Mouse (Mus musculus) MEL (cell line): ENCODE results near the gene Nr2f1. TPM values are rescaled to one million over a fixed set of nuclear protein-coding genes. Genes with fewer than 3 reads are reported as not detected.

ENCODE experiments used
- DNase-seq: peaks from one replicate; pipeline ENCODE4 v3.0.0; 2011; ENCODE audit warnings: low read depth, low spot score
- H3K27ac ChIP-seq: 2 replicates; pipeline ENCODE4 v1.5.1; 2012; ENCODE audit warnings: low read depth, mild to moderate bottlenecking, control low read depth, low read length, moderate library complexity; ENCODE audit not compliant: control insufficient read depth
- H3K27me3 ChIP-seq, 2 experiments: fragments of 150-350 bp in 1 of 2; sonication (generic) in 1 of 2; 2 replicates each; pipeline ENCODE4 v1.6.1; 2012; ENCODE audit warnings: low read length in 2 of 2, mild to moderate bottlenecking in 2 of 2, improper control_type of control experiment in 1 of 2, moderate library complexity in 1 of 2; ENCODE audit not compliant: insufficient read depth in 2 of 2, control insufficient read depth in 1 of 2
- H3K36me3 ChIP-seq, 2 experiments: 2 replicates each; pipeline ENCODE4 v1.6.1; 2012 to 2014; ENCODE audit warnings: low read length in 2 of 2, improper control_type of control experiment in 1 of 2, inconsistent platforms in 1 of 2, mild to moderate bottlenecking in 1 of 2; ENCODE audit not compliant: insufficient read depth in 2 of 2, control insufficient read depth in 1 of 2
- H3K4me1 ChIP-seq, 2 experiments: fragments of 150-350 bp in 1 of 2; sonication (generic) in 1 of 2; 2 replicates each; pipeline ENCODE4 v1.6.1; 2012; ENCODE audit warnings: low read length in 2 of 2, improper control_type of control experiment in 1 of 2, mild to moderate bottlenecking in 1 of 2; ENCODE audit not compliant: insufficient read depth in 2 of 2, control insufficient read depth in 1 of 2
- H3K4me3 ChIP-seq, 2 experiments: fragments of 150-350 bp in 1 of 2; sonication (generic) in 1 of 2; 2 replicates each; pipeline ENCODE4 v1.5.1; 2012; ENCODE audit warnings: low read depth in 2 of 2, low read length in 2 of 2, mild to moderate bottlenecking in 2 of 2, moderate library complexity in 2 of 2, control low read depth in 1 of 2, improper control_type of control experiment in 1 of 2; ENCODE audit not compliant: control insufficient read depth in 1 of 2, insufficient read depth in 1 of 2
- H3K79me2 ChIP-seq: 2 replicates; pipeline ENCODE4 v1.6.1; 2012; ENCODE audit warnings: mild to moderate bottlenecking, low read length, moderate library complexity; ENCODE audit not compliant: control insufficient read depth, poor library complexity, insufficient read depth
- H3K9ac ChIP-seq: 2 replicates; pipeline ENCODE4 v1.6.1; 2012; ENCODE audit warnings: low read depth, mild to moderate bottlenecking, control low read depth, low read length, moderate library complexity; ENCODE audit not compliant: control insufficient read depth, poor library complexity, severe bottlenecking
- H3K9me3 ChIP-seq: fragments of 150-350 bp; sonication (generic); replicated peaks from 2 replicates; pipeline ENCODE4 v1.6.1; 2012; ENCODE audit warnings: mild to moderate bottlenecking, low read length, improper control_type of control experiment, moderate library complexity; ENCODE audit not compliant: insufficient read depth
- BHLHE40 ChIP-seq: IDR thresholded peaks from 2 replicates; pipeline ENCODE4 v1.6.1; 2012; ENCODE audit warnings: low read depth, mild to moderate bottlenecking, inconsistent platforms, low read length, improper control_type of control experiment, borderline replicate concordance
- CHD1 ChIP-seq: IDR thresholded peaks from 2 replicates; pipeline ENCODE4 v1.6.1; 2012; ENCODE audit warnings: low read depth, mild to moderate bottlenecking, inconsistent platforms, low read length, improper control_type of control experiment
- CHD2 ChIP-seq: IDR thresholded peaks from 2 replicates; pipeline ENCODE4 v1.6.1; 2011; ENCODE audit warnings: low read length, improper control_type of control experiment
- EP300 ChIP-seq, 2 experiments: IDR thresholded peaks; 2 replicates each; pipeline ENCODE4 v1.6.1; 2011; ENCODE audit warnings: improper control_type of control experiment in 2 of 2, low read length in 2 of 2, low read depth in 1 of 2, mild to moderate bottlenecking in 1 of 2
- GABPA ChIP-seq: IDR thresholded peaks from 2 replicates; pipeline ENCODE4 v1.6.1; 2012; ENCODE audit warnings: low read depth, mild to moderate bottlenecking, inconsistent platforms, low read length, improper control_type of control experiment, moderate library complexity
- GATA1 ChIP-seq: IDR thresholded peaks from 2 replicates; pipeline ENCODE4 v1.6.1; 2011; ENCODE audit warnings: low read depth, low read length, improper control_type of control experiment
- MAZ ChIP-seq: IDR thresholded peaks from 2 replicates; pipeline ENCODE4 v1.6.1; 2012; ENCODE audit warnings: low read depth, mild to moderate bottlenecking, inconsistent platforms, low read length, improper control_type of control experiment
- MXI1 ChIP-seq: IDR thresholded peaks from 2 replicates; pipeline ENCODE4 v1.6.1; 2011; ENCODE audit warnings: mild to moderate bottlenecking, low read depth, low read length, improper control_type of control experiment
- MYC ChIP-seq: IDR thresholded peaks from 2 replicates; pipeline ENCODE4 v1.6.1; 2011; ENCODE audit warnings: low read depth, mild to moderate bottlenecking, low read length, improper control_type of control experiment, moderate library complexity
- NELFE ChIP-seq: IDR thresholded peaks from 2 replicates; pipeline ENCODE4 v1.6.1; 2011; ENCODE audit warnings: low read depth, low read length, improper control_type of control experiment
- NRF1 ChIP-seq: IDR thresholded peaks from 2 replicates; pipeline ENCODE4 v1.6.1; 2014; ENCODE audit warnings: low read depth, mild to moderate bottlenecking, inconsistent platforms, low read length, improper control_type of control experiment, moderate library complexity; ENCODE audit not compliant: poor library complexity, insufficient read depth, severe bottlenecking
- POLR2A ChIP-seq, 2 experiments: IDR thresholded peaks; 2 replicates each; pipeline ENCODE4 v1.6.1; 2011 to 2012; ENCODE audit warnings: low read length in 2 of 2, mild to moderate bottlenecking in 2 of 2, control low read depth in 1 of 2, improper control_type of control experiment in 1 of 2, low read depth in 1 of 2, moderate library complexity in 1 of 2; ENCODE audit not compliant: control insufficient read depth in 1 of 2, insufficient read depth in 1 of 2, poor library complexity in 1 of 2
- POLR2AphosphoS2 ChIP-seq: IDR thresholded peaks from 2 replicates; pipeline ENCODE4 v1.6.1; 2011; ENCODE audit warnings: low read length, improper control_type of control experiment
- SIN3A ChIP-seq: IDR thresholded peaks from 2 replicates; pipeline ENCODE4 v1.6.1; 2012; ENCODE audit warnings: low read length, improper control_type of control experiment, inconsistent platforms
- SMC3 ChIP-seq: IDR thresholded peaks from 2 replicates; pipeline ENCODE4 v1.6.1; 2011; ENCODE audit warnings: low read depth, low read length, improper control_type of control experiment
- TBP ChIP-seq: IDR thresholded peaks from 2 replicates; pipeline ENCODE4 v1.8.0; 2011; ENCODE audit warnings: low read depth, low read length, improper control_type of control experiment
- TCF12 ChIP-seq: IDR thresholded peaks from 2 replicates; pipeline ENCODE4 v1.6.1; 2014; ENCODE audit warnings: low read depth, mild to moderate bottlenecking, inconsistent platforms, low read length, improper control_type of control experiment, moderate library complexity
- USF1 ChIP-seq: IDR thresholded peaks from 2 replicates; pipeline ENCODE4 v1.6.1; 2014; ENCODE audit warnings: low read depth, mild to moderate bottlenecking, inconsistent platforms, low read length, improper control_type of control experiment, moderate library complexity
- ZKSCAN1 ChIP-seq: IDR thresholded peaks from 2 replicates; pipeline ENCODE4 v1.6.1; 2012; ENCODE audit warnings: low read depth, mild to moderate bottlenecking, inconsistent platforms, low read length, improper control_type of control experiment, moderate library complexity
- ZMIZ1 ChIP-seq: IDR thresholded peaks from 2 replicates; pipeline ENCODE4 v1.6.1; 2012; ENCODE audit warnings: low read depth, mild to moderate bottlenecking, inconsistent platforms, low read length, improper control_type of control experiment, moderate library complexity
- polyA plus RNA-seq, 2 experiments: library from polyadenylated mRNA; stranded (reverse) in 1 of 2; unstranded in 1 of 2; fragments of >175 nt in 1 of 2; fragments of >200 nt in 1 of 2; gene quantifications; 2 replicates each; pipeline versions ENCODE4 v1.2.1 to v1.2.4; 2012; ENCODE audit warnings: low replicate concordance in 2 of 2, low read depth in 1 of 2; ENCODE audit not compliant: insufficient read length in 2 of 2, insufficient read depth in 1 of 2, missing spikeins in 1 of 2
- total RNA-seq: library from RNA; depleted of rRNA; stranded (reverse); fragments of 300-350 nt; gene quantifications from 2 replicates; pipeline ENCODE4 v1.2.3, GENCODE M21; 2012

The Nr2f1 gene
- total and polyA plus RNA-seq, 3 experiments, result 9.9 to 27.1 TPM; not detected in 1

- DNase-seq, result peak; percentile 72
- H3K4me3 ChIP-seq, result peak overlapping the region; percentile 92 to 93
- TF ChIP-seq SMC3, result no peak
- no peak for TF ChIP-seq ZKSCAN1
- peak; percentile 35; the same call in 1 of the 2 replicates for TF ChIP-seq MXI1
- peak; percentile 7; the same call in 1 of the 2 replicates for TF ChIP-seq SIN3A
- TF ChIP-seq ZMIZ1, result no peak
- TF ChIP-seq TBP, result 0 out of 2 replicates have a peak, but pooled peaks have one; percentile 15
- no peak for TF ChIP-seq NRF1
- TF ChIP-seq CHD2, result no peak
- TF ChIP-seq USF1, result no peak
- no peaks in the 10 kb centered on the region for H3K27me3 ChIP-seq
- H3K27ac ChIP-seq, result peak overlapping the region; percentile 33
- peaks cover 0 to 2% of the 10 kb centered on the region in 2 experiments; a peak in 1 of 4 replicates for H3K36me3 ChIP-seq
- H3K9me3 ChIP-seq, result no peaks in the 10 kb centered on the region
- peak overlapping the region; percentile 98 for H3K9ac ChIP-seq
- peaks cover 16% of the 10 kb centered on the region for H3K79me2 ChIP-seq
- no peaks in the 10 kb centered on the region; a peak in 1 of 4 replicates for H3K4me1 ChIP-seq
These were observed 1.7 kb downstream of the Nr2f1 start for GRCm38 (mm10) chr13:78197819-78198390.

GRCm38 (mm10) chr13:78197286-78197818 is 2.2 kb downstream of the Nr2f1 start:
- Histone ChIP-seq H3K9me3 (no peaks in the 10 kb centered on the region), H3K36me3 (peaks cover 0 to 2% of the 10 kb centered on the region in 2 experiments; a peak in 1 of 4 replicates), H3K4me3 (peak overlapping the region; percentile 92 to 93), H3K27ac (no peak overlapping the region), H3K27me3 (no peaks in the 10 kb centered on the region), H3K79me2 (peaks cover 16% of the 10 kb centered on the region), H3K9ac (peak overlapping the region; percentile 98), H3K4me1 (no peaks in the 10 kb centered on the region; a peak in 1 of 4 replicates)
- DNase-seq, result peak; percentile 29
- TF ChIP-seq GABPA, result no peak
- TF ChIP-seq POLR2A (IDR thresholded peaks at IDR 0.05; ENCODE audit: control insufficient read depth in 1 of 2, insufficient read depth in 1 of 2, low read depth in 1 of 2, low read length in 2 of 2, poor library complexity in 1 of 2), result no peak
- TF ChIP-seq NELFE, result 0 out of 2 replicates have a peak, but pooled peaks have one; percentile 29
- TF ChIP-seq SIN3A, result 0 out of 2 replicates have a peak, but pooled peaks have one; percentile 39
- 0 out of 2 replicates have a peak, but pooled peaks have one; percentile 25 for TF ChIP-seq MYC
- TF ChIP-seq MAZ, result no peak
- TF ChIP-seq POLR2AphosphoS2, result no peak
- no peak for TF ChIP-seq BHLHE40
- TF ChIP-seq GATA1, result no peak
- TF ChIP-seq EP300 (IDR thresholded peaks at IDR 0.05; ENCODE audit: low read depth in 1 of 2, low read length in 2 of 2), result no peak
- TF ChIP-seq ZKSCAN1, result peak; percentile 73; the same call in 1 of the 2 replicates
- 0 out of 2 replicates have a peak, but pooled peaks have one; percentile 15 for TF ChIP-seq SMC3
- TF ChIP-seq CHD1, result no peak
- TF ChIP-seq TCF12, result no peak
